Mouse (Mus musculus) heart, embryonic 15.5 days (tissue): ENCODE data around the gene Taar8c. TPM values are rescaled to one million over a fixed set of nuclear protein-coding genes. Genes with fewer than 3 reads are reported as not detected.
"Not testable (repeated sequence)": the region's sequence is repeated elsewhere in the genome, so short reads cannot be mapped to it uniquely, and the experiment has no call there.

ENCODE experiments used
- ATAC-seq: fragments of 200-750 bp; cut with Nextera tagmentation; replicated peaks from 2 replicates; pipeline ENCODE4 v1.8.0; 2017; ENCODE audit warnings: low read depth, moderate TSS enrichment; ENCODE audit not compliant: insufficient number of reproducible peaks, insufficient read depth, low FRiP score
- H3K27ac ChIP-seq: fragments of 300-500 bp; sonication (generic); 2 replicates; pipeline ENCODE4 v1.5.1; 2015; ENCODE audit warnings: mild to moderate bottlenecking, inconsistent platforms
- H3K27me3 ChIP-seq: fragments of 300-500 bp; sonication (generic); 2 replicates; pipeline ENCODE4 v1.6.1; 2015; ENCODE audit warnings: inconsistent platforms
- H3K36me3 ChIP-seq: fragments of 300-500 bp; sonication (generic); 2 replicates; pipeline ENCODE4 v1.6.1; 2015; ENCODE audit warnings: mild to moderate bottlenecking, inconsistent platforms
- H3K4me1 ChIP-seq: fragments of 300-500 bp; sonication (generic); replicated peaks from 2 replicates; pipeline ENCODE4 v1.6.1; 2015; ENCODE audit warnings: inconsistent platforms
- H3K4me2 ChIP-seq: fragments of 300-500 bp; sonication (generic); 2 replicates; pipeline ENCODE4 v1.6.1; 2015; ENCODE audit warnings: inconsistent platforms, mild to moderate bottlenecking, moderate library complexity
- H3K4me3 ChIP-seq: fragments of 300-500 bp; sonication (generic); 2 replicates; pipeline ENCODE4 v1.5.1; 2015; ENCODE audit warnings: mild to moderate bottlenecking, inconsistent platforms
- H3K9ac ChIP-seq: fragments of 300-500 bp; sonication (generic); 2 replicates; pipeline ENCODE4 v1.6.1; 2015; ENCODE audit warnings: mild to moderate bottlenecking, inconsistent platforms
- H3K9me3 ChIP-seq: fragments of 300-500 bp; sonication (generic); replicated peaks from 2 replicates; pipeline ENCODE4 v1.6.1; 2016; ENCODE audit warnings: inconsistent platforms
- WGBS: fragments of 180-500 bp; shearing (Covaris S2); methylation state at CpG from one replicate; pipeline ENCODE4 v1.1.7; 2015; ENCODE audit warnings: mixed read lengths; 5-methylcytosine and 5-hydroxymethylcytosine counted together
- polyA plus RNA-seq: library from polyadenylated mRNA; unstranded; fragments of >200 nt; fragmentation: Nextera tagmentation; extraction: Ambion mirVana; gene quantifications from 2 replicates; pipeline ENCODE4 v1.2.1, GENCODE M21; 2015

Taar8c gene
- not detected in 2 replicates for polyA plus RNA-seq

GRCm38 (mm10) chr10:24101812-24102211, at the start of gene Taar8c:
TSS of gene Taar8c (minus strand) at chr10:24101912.
- H3K27me3 ChIP-seq, H3K9me3 ChIP-seq, H3K4me1 ChIP-seq, H3K4me3 ChIP-seq, ATAC-seq, H3K4me2 ChIP-seq, H3K9ac ChIP-seq, H3K27ac ChIP-seq, H3K36me3 ChIP-seq: not testable (repeated sequence)
- WGBS = 85% methylated on average over 1 of the region's 3 CpGs

DNA sequence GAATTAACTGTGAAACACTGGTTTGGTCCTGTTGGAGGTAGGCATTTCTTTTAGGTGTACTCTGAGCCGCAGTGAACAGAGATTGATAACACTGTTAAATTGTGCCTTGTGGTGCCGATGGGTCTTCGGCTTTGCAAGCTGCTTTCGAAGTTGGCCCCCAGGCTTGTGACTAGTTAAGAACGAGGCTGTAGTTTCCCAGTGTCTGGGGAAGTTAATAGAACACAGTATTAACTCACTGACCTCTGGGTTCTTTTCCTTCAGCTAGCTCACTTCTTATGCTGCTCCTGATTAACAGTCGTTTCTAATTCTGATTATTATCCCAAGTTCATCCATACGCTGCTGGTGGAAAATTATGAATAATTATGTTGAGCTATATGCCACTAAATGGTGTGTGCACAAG, 48.4 kb upstream of the Taar8c start:
- WGBS = 30% methylated on average over 7 of the region's 7 CpGs
- ATAC-seq = no peak

GRCm38 (mm10) chr10:24149135-24149781, 47.5 kb upstream of the Taar8c start, which contains the start of gene Stx7:
TSS of gene Stx7 (plus strand) at chr10:24149302.
- peak within 1 kb of the TSS; percentile 63 for H3K4me2 ChIP-seq
- WGBS = under 1% methylated on average over 45 of the region's 45 CpGs
- peak within 1 kb of the TSS; percentile 94 for H3K4me3 ChIP-seq
- H3K27ac ChIP-seq = peak within 1 kb of the TSS; percentile 87
- H3K27me3 ChIP-seq = no peaks in the 10 kb centered on the region
- peak; percentile 96 for ATAC-seq
- peak within 1 kb of the TSS; percentile 85 for H3K9ac ChIP-seq
- H3K4me1 ChIP-seq = peaks cover 14% of the 10 kb centered on the region
- H3K36me3 ChIP-seq = no peaks in the 10 kb centered on the region
- H3K9me3 ChIP-seq = no peaks in the 10 kb centered on the region

More for the DNA sequence above, 48.4 kb upstream of the Taar8c start:
- Histone ChIP-seq H3K9ac (no peak overlapping the region), H3K27me3 (no peaks in the 10 kb centered on the region), H3K4me2 (peak overlapping the region; percentile 63), H3K27ac (no peak overlapping the region), H3K9me3 (no peaks in the 10 kb centered on the region), H3K36me3 (no peaks in the 10 kb centered on the region), H3K4me3 (peak overlapping the region; percentile 94), H3K4me1 (peaks cover 14% of the 10 kb centered on the region)

GRCm38 (mm10) chr10:24142735-24143134, 41.0 kb upstream of the Taar8c start:
- 61% methylated on average over 3 of the region's 3 CpGs for WGBS
- Histone ChIP-seq H3K27ac (no peak overlapping the region), H3K4me1 (no peaks in the 10 kb centered on the region), H3K4me2 (no peak overlapping the region), H3K4me3 (no peak overlapping the region), H3K9ac (no peak overlapping the region), H3K9me3 (no peaks in the 10 kb centered on the region), H3K36me3 (no peaks in the 10 kb centered on the region), H3K27me3 (no peaks in the 10 kb centered on the region)
- ATAC-seq = no peak

- H3K27me3 ChIP-seq = no peaks in the 10 kb centered on the region
- no peak overlapping the region for H3K4me3 ChIP-seq
- no peaks in the 10 kb centered on the region for H3K36me3 ChIP-seq
- no peaks in the 10 kb centered on the region for H3K4me1 ChIP-seq
- no peak for ATAC-seq
- 54% methylated on average over 2 of the region's 2 CpGs for WGBS
- H3K9ac ChIP-seq = no peak overlapping the region
- no peaks in the 10 kb centered on the region for H3K9me3 ChIP-seq
- H3K27ac ChIP-seq = no peak overlapping the region
- H3K4me2 ChIP-seq = no peak overlapping the region
Measured at GRCm38 (mm10) chr10:24138623-24139261, 37.0 kb upstream of the Taar8c start.

DNA sequence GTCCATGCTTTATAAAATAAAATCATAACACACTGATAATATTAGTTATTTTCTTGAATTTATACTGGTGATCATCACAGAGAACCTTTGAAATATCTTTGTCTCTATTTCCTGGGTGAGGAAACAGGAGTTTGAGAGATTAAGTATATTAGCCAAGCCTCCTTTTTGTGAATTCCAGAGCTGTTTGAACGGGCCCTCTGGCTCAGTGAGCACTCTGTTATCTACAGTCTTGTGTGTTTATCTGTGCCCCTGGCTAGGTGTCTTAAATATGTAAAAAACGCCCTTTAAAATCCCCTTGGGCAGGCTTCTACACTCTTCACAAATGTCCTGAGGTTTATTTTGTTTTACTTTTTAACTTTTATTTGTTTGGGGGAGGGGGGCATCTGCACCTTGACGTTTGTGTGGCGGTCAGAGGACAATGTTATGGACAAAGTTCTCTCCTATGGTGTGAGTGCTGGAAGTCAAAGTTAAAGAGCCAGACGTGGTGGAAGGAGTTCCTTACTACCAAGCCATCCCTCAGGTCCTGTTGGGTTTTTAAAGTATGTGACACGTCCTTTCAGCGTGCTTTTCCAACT, 32.4 kb upstream of the Taar8c start:
- no peak overlapping the region for H3K4me2 ChIP-seq
- no peak for ATAC-seq
- H3K27ac ChIP-seq = no peak overlapping the region
- no peaks in the 10 kb centered on the region for H3K27me3 ChIP-seq
- H3K4me3 ChIP-seq = no peak overlapping the region
- peaks cover 10% of the 10 kb centered on the region for H3K4me1 ChIP-seq
- H3K36me3 ChIP-seq = no peaks in the 10 kb centered on the region
- H3K9me3 ChIP-seq = no peaks in the 10 kb centered on the region
- H3K9ac ChIP-seq = no peak overlapping the region
- WGBS = 40% methylated on average over 7 of the region's 7 CpGs

DNA sequence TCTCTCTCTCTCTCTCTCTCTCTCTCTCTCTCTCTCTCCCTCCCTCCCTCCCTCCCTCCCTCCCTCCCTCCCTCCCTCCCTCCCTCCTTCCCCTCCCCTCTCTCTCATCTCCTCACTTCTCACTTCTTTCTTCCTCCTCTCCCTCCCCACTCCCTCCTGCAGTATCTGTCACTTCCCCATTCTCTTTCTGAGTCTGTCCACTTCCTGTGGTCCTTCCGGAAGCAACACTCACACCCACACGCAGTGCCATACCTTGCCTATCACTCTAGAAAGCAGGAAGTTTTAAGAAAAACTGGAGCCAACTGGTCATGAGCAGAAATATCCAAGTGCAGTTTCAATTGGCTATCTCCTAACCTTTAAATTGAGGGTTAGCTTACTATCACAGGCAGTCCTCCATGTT, 31.4 kb upstream of the Taar8c start:
- Histone ChIP-seq H3K4me2 (no peak overlapping the region), H3K27ac (no peak overlapping the region), H3K4me1 (peaks cover 10% of the 10 kb centered on the region), H3K27me3 (no peaks in the 10 kb centered on the region), H3K4me3 (no peak overlapping the region), H3K36me3 (no peaks in the 10 kb centered on the region), H3K9ac (no peak overlapping the region), H3K9me3 (no peaks in the 10 kb centered on the region)
- 34% methylated on average over 2 of the region's 2 CpGs for WGBS
- no peak for ATAC-seq

- no peak overlapping the region for H3K9ac ChIP-seq
- no peaks in the 10 kb centered on the region for H3K36me3 ChIP-seq
- H3K27ac ChIP-seq = no peak overlapping the region; the same call in 1 of the 2 replicates
- peaks cover 10% of the 10 kb centered on the region for H3K4me1 ChIP-seq
- peak overlapping the region; percentile 22 for H3K4me2 ChIP-seq
- H3K9me3 ChIP-seq = no peaks in the 10 kb centered on the region
- ATAC-seq = no peak
- WGBS = 18% methylated on average over 5 of the region's 5 CpGs
- no peaks in the 10 kb centered on the region for H3K27me3 ChIP-seq
- H3K4me3 ChIP-seq = no peak overlapping the region
Measured at GRCm38 (mm10) chr10:24132273-24132672, 30.6 kb upstream of the Taar8c start.

GRCm38 (mm10) chr10:24131451-24132262, 29.9 kb upstream of the Taar8c start:
- Histone ChIP-seq H3K9me3 (no peaks in the 10 kb centered on the region), H3K4me3 (peak overlapping the region; percentile 42), H3K36me3 (no peaks in the 10 kb centered on the region), H3K27me3 (no peaks in the 10 kb centered on the region), H3K27ac (no peak overlapping the region; the same call in 1 of the 2 replicates), H3K4me2 (peak overlapping the region; percentile 58), H3K9ac (no peak overlapping the region), H3K4me1 (peaks cover 10% of the 10 kb centered on the region)
- 27% methylated on average over 9 of the region's 9 CpGs for WGBS
- peak; percentile 66; the same call in 1 of the 2 replicates for ATAC-seq

DNA sequence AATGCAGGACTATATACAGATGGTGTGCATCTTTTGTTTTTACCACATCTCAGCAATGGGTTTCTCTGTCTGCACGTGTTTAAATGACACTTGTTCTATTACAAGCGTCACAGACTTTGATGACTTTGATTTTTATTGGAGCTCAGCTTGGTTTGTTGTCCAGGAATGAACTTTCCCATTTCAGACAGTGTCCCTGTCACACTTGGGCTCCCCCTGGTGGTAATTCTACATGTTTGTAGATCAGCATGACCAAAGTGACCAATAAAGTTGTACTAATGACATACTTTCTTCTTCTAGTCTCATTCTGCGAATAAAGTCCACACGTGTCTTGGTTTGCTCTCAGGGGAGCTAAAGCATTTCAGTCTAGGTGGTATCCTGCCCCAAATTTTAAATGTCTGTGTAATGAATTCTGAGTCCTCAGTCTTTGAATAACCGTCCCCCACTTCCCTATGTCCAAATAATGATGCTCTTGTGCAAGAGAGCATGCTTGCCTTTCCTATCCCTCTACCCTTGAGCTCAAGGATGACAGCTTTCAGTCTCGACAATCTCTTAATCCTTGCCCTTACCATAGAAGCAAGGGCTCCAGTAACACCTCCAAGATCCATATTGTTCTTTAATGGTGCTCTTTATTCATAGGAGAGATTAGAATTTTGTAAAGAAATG, 9.5 kb upstream of the Taar8c start:
- Histone ChIP-seq H3K27me3 (no peaks in the 10 kb centered on the region), H3K4me3 (no peak overlapping the region), H3K27ac (no peak overlapping the region), H3K9ac (no peak overlapping the region), H3K4me2 (no peak overlapping the region), H3K9me3 (no peaks in the 10 kb centered on the region), H3K36me3 (no peaks in the 10 kb centered on the region), H3K4me1 (no peaks in the 10 kb centered on the region)
- ATAC-seq = no peak
- WGBS = 45% methylated on average over 6 of the region's 6 CpGs

DNA sequence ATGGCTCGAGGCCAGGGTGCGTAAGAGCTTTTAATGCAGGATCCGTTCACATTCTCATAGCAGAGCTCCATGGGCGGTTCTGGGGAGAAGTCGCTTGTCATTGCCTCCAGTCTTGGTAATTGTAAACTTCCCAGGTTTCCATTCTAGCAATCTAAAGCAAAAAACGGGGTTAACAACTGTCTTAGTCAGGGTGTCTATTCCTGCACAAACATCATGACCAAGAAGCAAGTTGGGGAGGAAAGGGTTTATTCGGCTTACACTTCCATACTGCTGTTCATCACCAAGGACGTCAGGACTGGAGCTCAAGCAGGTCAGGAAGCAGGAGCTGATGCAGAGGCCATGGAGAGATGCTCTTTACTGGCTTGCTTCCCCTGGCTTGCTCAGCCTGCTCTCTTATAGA, 7.7 kb upstream of the Taar8c start, which contains the start of gene Taar9:
Taar9 (minus strand) TSS at position 101 of the 400 bp plus-strand sequence.
- H3K36me3 ChIP-seq, H3K4me2 ChIP-seq, H3K27ac ChIP-seq, H3K4me3 ChIP-seq, H3K27me3 ChIP-seq, H3K9ac ChIP-seq, H3K4me1 ChIP-seq, ATAC-seq, H3K9me3 ChIP-seq: not testable (repeated sequence)
- 76% methylated on average over 8 of the region's 8 CpGs for WGBS
